9 mouse cellular contexts compared by ENCODE assay signal in the genomic region with DNA sequence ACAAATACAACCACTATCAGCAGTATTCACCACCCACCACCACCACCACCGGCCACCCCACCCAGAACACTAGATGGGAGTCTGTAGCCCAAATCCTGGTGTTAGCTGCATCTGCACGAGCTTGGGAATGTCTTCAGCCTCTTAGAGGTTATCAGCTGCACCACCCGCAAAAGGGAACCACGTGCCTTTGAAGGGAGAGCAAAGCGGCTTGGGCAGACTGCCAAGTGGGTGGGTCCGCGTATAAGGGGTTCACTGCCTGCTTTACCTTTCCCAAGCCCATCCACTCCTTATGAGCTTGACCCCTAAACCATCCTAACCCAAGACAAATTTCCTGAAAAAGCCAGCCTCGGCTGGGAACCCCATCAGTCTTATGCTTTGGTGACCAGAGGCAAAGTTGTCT.
A peak's percentile ranks its signal among the peaks of the same experiment; 100 is the strongest.
DNase-seq lines count a peak whose midpoint lies in the region; ATAC-seq lines count a peak whose summit lies in the region.
"Had no signal": no experiment of that assay in that cellular context is flagged by ENCODE, and none has a peak within 500 bp of the region (broad histone marks: within the 10 kb centered on the region; RNA-seq: fewer than 3 reads in every experiment).

No protein-coding gene starts in this region.

- H3K27ac ChIP-seq in kidney, embryonic 15.5 days = no peak overlapping the region
- no peak overlapping the region for H3K27ac ChIP-seq in hindbrain, embryonic 14.5 days
- H3K27ac ChIP-seq: forebrain, embryonic 10.5 days had no signal

- H3K9me3 ChIP-seq in kidney, embryonic 15.5 days (replicated peaks) = no peaks in the 10 kb centered on the region
- no peaks in the 10 kb centered on the region for H3K9me3 ChIP-seq in hindbrain, embryonic 14.5 days (ENCODE audit: control insufficient read depth, low read length)
- H3K9me3 ChIP-seq: forebrain, embryonic 10.5 days had no signal

- H3K4me3 ChIP-seq in kidney, embryonic 15.5 days (replicated peaks) = no peak overlapping the region
- no peak overlapping the region for H3K4me3 ChIP-seq in hindbrain, embryonic 14.5 days (replicated peaks; ENCODE audit: low read length)
- H3K4me3 ChIP-seq: forebrain, embryonic 10.5 days had no signal

- peaks cover 16% of the 10 kb centered on the region for H3K4me1 ChIP-seq in kidney, embryonic 15.5 days
- H3K4me1 ChIP-seq in hindbrain, embryonic 14.5 days (replicated peaks; ENCODE audit: control insufficient read depth, insufficient read depth, low read length) = no peaks in the 10 kb centered on the region
- H3K4me1 ChIP-seq: forebrain, embryonic 10.5 days had no signal

- 0 out of 2 replicates have a peak, but pooled peaks have one; percentile 12 for ATAC-seq in kidney, embryonic 15.5 days (replicated peaks; ENCODE audit: low FRiP score)
- no peak for ATAC-seq in hindbrain, embryonic 14.5 days (ENCODE audit: low FRiP score)

- no peak for DNase-seq in kidney, adult 18-20 months
- peak; percentile 31 to 40 for DNase-seq in right cerebral cortex, postnatal 10 days (ENCODE audit: low spot score in 2 of 2)
- no peak for DNase-seq in right cerebral cortex, adult 2 months (ENCODE audit: low spot score in 2 of 2)
- DNase-seq in heart, postnatal 10 days = peak; percentile 4 to 7
- peak; percentile 13 for DNase-seq in thymus, postnatal 25 days
- no peak for DNase-seq in spleen, postnatal 4 days (ENCODE audit: low spot score in 2 of 2)
- no peak for DNase-seq in hindbrain, embryonic 14.5 days (ENCODE audit: low spot score)

- 49% methylated on average over 8 of the region's 8 CpGs for WGBS in kidney, embryonic 15.5 days
- 68% methylated on average over 8 of the region's 8 CpGs for WGBS in hindbrain, embryonic 14.5 days

- no peaks in the 10 kb centered on the region for H3K27me3 ChIP-seq in kidney, embryonic 15.5 days
- H3K27me3 ChIP-seq in hindbrain, embryonic 14.5 days (ENCODE audit: control insufficient read depth, insufficient read depth, low read length) = no peaks in the 10 kb centered on the region

- intact Hi-C loops in heart, postnatal 10 days (cut with DNase I) = no loop called here

- no peaks in the 10 kb centered on the region for H3K36me3 ChIP-seq in kidney, embryonic 15.5 days
- no peaks in the 10 kb centered on the region for H3K36me3 ChIP-seq in hindbrain, embryonic 14.5 days (replicated peaks; ENCODE audit: control insufficient read depth, insufficient read depth)
- H3K36me3 ChIP-seq: forebrain, embryonic 10.5 days had no signal

- H3K9ac ChIP-seq in kidney, embryonic 15.5 days = no peak overlapping the region
- H3K9ac ChIP-seq in hindbrain, embryonic 14.5 days = no peak overlapping the region

- H3K4me2 ChIP-seq in kidney, embryonic 15.5 days = no peak overlapping the region
- no peak overlapping the region for H3K4me2 ChIP-seq in hindbrain, embryonic 14.5 days (replicated peaks)

Comparison
In these comparisons a context has a peak if more than half of its experiments do, and no peak if none do; other contexts are left out.
1. DNase-seq: peak in right cerebral cortex, postnatal 10 days (2 of 2), heart, postnatal 10 days (2 of 2) and thymus, postnatal 25 days (single experiment); none in kidney, adult 18-20 months (single experiment), right cerebral cortex, adult 2 months (0 of 2), spleen, postnatal 4 days (0 of 2) and hindbrain, embryonic 14.5 days (single experiment).